Mouse (Mus musculus): ENCODE measurements around the gene Sspn.

DNA sequence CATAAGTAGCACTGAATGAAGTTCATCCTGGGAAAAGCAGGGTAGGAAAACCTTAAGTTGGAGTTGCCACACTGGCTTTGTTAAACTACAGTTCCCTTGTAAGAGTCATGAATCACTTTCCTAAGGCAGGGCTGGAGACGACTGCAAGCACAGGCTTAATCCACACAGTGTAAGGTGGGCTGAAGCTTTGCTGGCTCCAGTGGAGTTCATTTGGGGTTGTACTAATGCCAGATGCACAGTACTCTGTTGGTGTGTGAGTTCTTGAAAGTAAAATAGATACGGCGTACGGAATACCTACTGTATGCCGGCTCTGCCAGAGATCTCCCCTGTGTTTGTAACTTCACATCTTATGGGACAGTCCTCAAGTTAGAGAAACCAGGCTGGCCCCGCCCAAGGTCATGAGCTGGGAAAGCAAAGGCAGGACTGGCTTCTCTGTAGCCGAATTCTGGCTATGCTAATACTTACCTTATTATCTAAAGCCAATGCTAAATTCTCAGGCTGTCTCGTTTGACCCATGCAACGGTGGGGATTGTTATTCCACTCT, 3.3 kb downstream of the Sspn start:
- TF ChIP-seq ZNF384 (IDR thresholded peaks at IDR 0.05; ENCODE audit: low read depth, low read length): no peak
- TF ChIP-seq HCFC1 (IDR thresholded peaks at IDR 0.05; ENCODE audit: borderline replicate concordance, insufficient read depth, low read length): no peak
- TF ChIP-seq MAFK (IDR thresholded peaks at IDR 0.05; ENCODE audit: insufficient read depth, low read depth, low read length): no peak
- TF ChIP-seq ZC3H11A (IDR thresholded peaks at IDR 0.05; ENCODE audit: borderline replicate concordance, low read depth, low read length): no peak
- no peak for TF ChIP-seq CHD2 (IDR thresholded peaks at IDR 0.05; ENCODE audit: low read depth, low read length)
